Mouse (Mus musculus) erythroid progenitor cell, adult 5-6 weeks (primary cell): Measurements from ENCODE around the gene Timp3. TPM values are rescaled to one million over a fixed set of nuclear protein-coding genes. Genes with fewer than 3 reads are reported as not detected.
"Not testable (repeated sequence)": the region's sequence is repeated elsewhere in the genome, so short reads cannot be mapped to it uniquely, and the experiment has no call there.

Source experiments
- ATAC-seq: replicated peaks from 2 replicates; pipeline ENCODE4 v1.8.0; 2016; ENCODE audit warnings: moderate number of reproducible peaks, mild to moderate bottlenecking, moderate TSS enrichment, inconsistent platforms; ENCODE audit not compliant: poor library complexity, low FRiP score, severe bottlenecking
- total RNA-seq, 2 experiments: library from RNA; stranded (forward) in 1 of 2; stranded (reverse) in 1 of 2; fragments of 150-400 nt in 1 of 2; fragments of 186-747, 209-891 nt in 1 of 2; gene quantifications; 2 replicates each; pipeline versions ENCODE4 v1.2.3 to v1.2.4; 2015 to 2017; ENCODE audit warnings: low replicate concordance in 2 of 2

Timp3 gene
- total RNA-seq, 2 experiments from 2014 or later = not detected

DNA sequence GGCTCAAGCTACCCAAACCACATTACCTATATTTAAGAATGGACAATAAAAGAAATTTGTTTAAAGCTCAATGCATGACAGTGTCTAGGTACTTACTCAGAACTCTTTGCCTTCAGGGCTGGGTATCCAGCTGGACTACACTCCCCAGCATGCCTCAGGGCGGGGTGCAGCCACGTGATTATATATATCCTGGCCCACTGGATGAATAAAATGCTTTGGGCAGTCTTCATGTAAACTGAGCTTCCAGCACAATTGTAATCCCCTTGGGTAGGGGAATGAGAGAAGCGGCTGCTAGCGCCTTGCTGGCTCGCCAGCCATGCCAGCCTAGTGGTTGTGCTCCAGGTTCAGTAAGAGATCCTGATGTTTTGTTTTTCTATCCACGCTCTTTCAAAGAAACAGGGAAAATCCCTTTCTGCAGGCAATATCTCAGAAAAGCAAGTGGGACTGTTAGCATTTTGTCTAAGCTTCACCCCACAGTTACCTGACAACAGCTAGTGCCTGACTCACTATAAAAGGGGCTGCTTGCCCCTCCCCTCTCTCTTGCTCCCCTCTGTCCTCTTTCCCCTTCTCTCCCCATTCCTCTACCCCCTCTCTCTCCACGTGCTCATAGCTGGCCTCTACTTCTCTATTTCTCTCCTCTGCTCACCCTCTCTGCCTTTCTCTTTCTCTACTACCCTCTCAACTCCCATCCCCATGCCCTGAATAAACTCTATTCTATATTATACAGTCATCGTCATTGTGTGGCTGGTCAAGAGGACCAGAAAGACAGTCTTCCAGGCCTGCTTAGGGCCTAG is 76.4 kb downstream of the Timp3 start:
- ATAC-seq = no peak

- ATAC-seq = not testable (repeated sequence)
Measured at GRCm38 (mm10) chr10:86378803-86379202, 78.6 kb downstream of the Timp3 start.

DNA sequence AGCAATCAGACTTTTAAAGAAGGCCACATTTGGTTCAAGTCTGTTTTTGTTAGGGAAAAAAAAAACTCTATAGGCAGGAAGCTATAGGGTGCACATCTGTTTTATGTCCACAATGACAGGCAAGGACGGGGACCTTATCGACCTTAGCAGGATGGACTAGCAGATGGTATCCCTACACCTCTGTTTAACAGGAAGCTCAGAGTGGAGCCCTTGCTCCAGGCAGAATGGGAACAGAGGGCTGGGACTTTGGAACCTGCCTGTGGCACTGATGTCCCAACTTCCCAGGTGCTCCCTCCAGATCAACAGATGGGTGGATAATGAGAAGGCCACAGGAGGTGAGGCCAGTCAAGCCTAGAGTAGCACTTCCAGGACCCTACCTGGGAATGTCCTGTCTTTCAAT is 80.5 kb downstream of the Timp3 start:
- no peak for ATAC-seq

DNA sequence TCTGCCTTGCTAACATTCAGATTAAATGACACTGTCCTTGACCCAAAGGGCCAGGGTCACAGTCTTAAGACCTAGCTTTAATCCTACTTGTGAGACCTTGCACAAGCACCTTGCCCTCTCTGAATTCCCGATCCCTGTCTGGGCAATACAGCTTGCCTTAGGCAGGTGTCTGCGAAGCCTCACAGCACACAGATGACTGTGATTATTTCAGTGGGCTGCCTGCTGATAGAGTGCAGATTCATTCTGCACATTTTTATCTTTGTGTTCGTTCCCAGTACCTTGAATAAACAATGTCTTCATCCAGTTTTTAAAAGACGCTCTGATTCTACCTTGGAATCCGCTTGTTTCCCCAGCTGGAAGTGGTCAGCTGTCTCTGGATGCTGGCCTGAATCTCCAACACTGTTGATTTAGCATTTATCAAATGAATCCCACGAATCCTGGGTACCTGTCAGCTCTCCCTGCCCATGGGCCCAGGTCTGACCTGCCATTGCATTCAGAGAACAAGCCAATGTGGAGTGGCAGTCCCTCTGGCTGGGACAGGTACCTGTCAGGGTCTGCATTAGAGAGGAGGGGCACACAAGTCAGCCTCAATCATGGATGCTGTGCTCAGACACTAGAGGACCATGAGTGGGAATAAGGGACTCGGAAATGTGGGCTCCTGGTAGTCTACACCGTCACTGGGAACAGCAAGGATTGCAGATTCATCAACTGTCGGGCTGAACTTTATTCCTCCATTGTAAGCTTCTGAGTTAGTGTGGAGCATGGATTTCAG is 81.2 kb downstream of the Timp3 start:
- no peak for ATAC-seq

- ATAC-seq = no peak
Measured at GRCm38 (mm10) chr10:86381922-86382260, 81.7 kb downstream of the Timp3 start.

DNA sequence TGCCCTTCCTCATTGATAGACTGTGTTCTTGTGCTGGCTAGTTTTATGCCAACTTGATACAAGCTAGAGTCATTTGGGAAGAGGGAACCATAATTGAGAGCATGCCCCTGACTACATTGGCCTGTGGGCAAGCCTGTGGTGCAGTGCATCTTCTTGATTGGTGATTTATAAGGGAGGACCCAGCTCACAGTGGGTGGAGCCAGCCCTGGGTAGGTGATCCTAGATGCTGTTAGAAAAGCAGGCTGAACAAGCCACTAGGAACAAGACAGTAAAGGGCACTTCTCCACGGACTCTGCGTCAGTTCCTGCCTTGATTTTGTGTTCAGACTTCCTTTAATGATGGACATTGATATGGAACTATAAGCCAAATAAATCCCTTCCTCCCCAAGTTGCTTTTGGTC is 84.5 kb downstream of the Timp3 start:
- ATAC-seq = no peak

- no peak for ATAC-seq
Measured at GRCm38 (mm10) chr10:86385656-86386055, 85.5 kb downstream of the Timp3 start.

DNA sequence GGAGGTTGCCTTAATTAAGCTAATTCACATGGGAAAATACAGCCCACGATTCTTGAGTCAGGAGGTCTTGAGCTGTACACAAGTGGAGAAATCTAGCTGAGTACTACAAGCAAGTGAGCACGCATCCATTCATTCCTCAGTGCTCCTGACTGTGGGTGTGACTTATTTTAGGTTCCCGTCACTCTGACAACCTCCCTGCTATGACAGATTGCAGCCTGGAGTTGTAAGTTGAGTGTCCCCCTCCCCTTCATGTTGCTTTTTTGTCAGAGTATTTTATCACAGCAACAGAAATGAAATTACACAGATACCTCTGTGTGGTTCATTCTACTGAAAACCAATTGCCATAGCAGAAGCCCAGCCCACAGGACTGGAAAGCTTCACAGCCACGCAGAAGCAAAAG is 86.1 kb downstream of the Timp3 start:
- no peak for ATAC-seq

- no peak for ATAC-seq
Measured at GRCm38 (mm10) chr10:86387821-86388440, 87.8 kb downstream of the Timp3 start.

DNA sequence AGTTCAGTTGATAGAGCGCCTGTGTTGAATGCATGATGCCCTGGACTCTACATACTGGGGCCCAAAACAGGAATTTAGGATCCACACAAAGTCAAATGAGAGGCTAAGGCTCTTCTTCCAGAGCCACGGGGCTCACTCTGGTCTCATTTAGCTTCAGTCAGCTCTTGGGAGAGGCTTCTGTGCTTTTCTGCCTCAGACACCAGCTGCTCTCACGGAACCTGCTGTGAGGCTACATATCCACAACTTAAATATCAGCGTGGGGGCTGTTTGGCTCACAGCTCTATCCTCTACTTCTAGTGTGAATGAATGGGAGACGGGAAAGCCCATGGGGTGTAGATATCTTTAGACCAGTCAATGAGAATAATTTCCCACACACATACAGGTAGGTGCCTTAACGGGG is 88.6 kb downstream of the Timp3 start:
- no peak for ATAC-seq

DNA sequence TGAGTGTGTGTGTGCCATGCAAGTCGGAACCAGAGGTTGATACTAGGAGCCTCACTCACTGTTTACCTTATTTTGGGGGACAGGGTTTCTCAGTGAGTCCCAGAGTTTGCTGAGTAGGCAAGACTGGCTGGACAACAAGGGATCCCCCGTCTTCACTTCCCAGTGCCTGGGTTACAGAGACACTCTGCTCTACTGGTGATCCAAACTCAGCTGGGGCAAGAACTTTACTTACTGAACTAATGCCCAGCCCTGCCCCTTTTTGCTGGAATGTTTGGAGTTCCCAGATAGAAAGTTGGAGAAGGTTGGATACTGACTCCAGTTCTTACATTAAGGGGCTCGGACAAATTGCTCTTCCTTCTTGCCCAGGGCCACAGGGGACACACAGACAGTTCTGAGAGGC is 89.2 kb downstream of the Timp3 start:
- no peak for ATAC-seq

- no peak for ATAC-seq
Measured at GRCm38 (mm10) chr10:86389913-86390312, 89.7 kb downstream of the Timp3 start.

DNA sequence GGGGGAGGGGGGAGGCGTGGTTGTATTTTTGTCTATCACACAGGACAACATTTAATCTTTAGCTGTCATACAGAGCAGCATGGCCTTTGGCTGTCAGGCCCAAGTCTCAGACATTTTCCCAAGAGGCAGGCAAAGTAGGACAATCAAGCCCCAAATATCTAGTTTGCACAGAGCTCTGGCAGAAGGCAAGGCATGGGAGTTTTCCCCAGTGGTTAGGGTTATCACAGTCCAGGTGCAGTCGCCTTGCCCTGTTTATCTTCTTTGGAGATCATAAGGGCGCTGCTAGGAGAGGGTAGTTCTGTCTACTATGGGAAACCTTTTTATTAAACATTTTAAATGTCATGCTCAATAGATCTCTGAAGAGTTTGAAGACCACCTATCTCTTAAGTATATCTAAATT is 92.2 kb downstream of the Timp3 start:
- ATAC-seq = no peak

DNA sequence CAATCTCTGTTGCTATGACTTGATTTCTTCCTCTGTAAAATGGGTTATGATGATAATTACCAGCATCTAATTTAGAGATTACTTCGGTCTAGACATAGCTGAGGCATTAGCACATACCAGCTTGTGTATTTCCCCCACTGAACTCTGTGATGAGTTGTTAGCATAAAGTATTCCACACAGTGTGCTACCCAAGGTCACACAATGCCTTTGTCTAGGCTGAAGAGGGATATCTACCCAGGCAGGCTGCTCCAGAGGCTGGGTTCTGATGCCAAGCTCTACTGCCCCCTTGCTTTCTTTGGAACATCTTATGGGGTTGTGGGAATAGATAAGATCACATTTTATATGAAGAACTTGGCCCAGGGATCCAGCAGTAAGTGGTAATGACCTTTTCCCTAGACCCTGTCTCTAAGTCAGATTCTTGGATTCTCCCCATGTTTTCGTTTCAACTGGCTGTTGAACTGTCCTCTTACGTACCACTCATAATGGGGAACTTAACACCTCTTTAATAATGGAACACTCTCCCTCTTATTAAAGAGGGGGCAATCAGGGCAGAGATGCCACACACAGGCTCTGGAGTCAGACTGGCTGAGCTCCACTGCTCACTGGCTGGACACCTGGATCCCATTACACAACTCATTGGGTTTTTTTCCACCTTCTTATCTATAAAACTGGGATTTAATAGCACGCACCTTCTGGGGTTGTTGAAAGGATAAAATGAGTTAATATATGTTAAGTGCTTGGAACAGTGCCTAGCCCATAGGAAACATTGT is 97.6 kb downstream of the Timp3 start:
- ATAC-seq = no peak

DNA sequence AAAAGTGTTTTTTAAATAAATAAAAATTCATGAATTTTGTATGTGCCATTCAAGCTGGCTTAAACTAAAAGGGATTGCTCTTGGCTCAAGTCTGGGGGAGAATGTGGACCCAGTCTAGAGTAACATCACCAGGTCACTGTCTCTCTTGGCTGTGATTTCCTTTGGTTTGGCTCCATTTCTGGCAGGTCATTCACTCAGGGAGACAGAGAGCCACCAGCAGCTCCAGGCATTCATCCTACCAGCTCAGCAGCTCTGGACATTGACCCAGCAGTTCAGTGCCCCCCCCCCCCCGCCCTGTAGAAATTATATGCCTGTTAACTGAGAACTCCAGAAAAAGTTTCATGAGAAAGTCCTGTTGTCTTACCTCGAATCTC is 98.2 kb downstream of the Timp3 start:
- ATAC-seq = no peak

Other genes with a start within 250 kb of the Timp3 start
- not detected in 2 replicates for gene Syn3, start 198.5 kb downstream of the Timp3 start, total RNA-seq (2015; ENCODE audit: low replicate concordance)
- gene Syn3, start 198.5 kb downstream of the Timp3 start, total RNA-seq (2017; ENCODE audit: low replicate concordance) = not detected in 2 replicates